12 mouse cellular contexts compared by ENCODE assay signal in genomic region chr2:143918831-143919502, GRCm38 (mm10). TPM values are rescaled to one million over a fixed set of nuclear protein-coding genes. Genes with fewer than 3 reads are reported as not detected.
DNase-seq lines count a peak whose midpoint lies in the region; ATAC-seq lines count a peak whose summit lies in the region.
"Had no signal": no experiment of that assay in that cellular context is flagged by ENCODE, and none has a peak within 500 bp of the region (broad histone marks: within the 10 kb centered on the region; RNA-seq: fewer than 3 reads in every experiment).

No protein-coding gene starts in this region.

- peak overlapping the region; percentile 16; the same call in 1 of the 2 replicates for H3K27ac ChIP-seq in liver, embryonic 13.5 days
- H3K27ac ChIP-seq: embryonic facial prominence, embryonic 10.5 days; forebrain, embryonic 15.5 days; limb, embryonic 15.5 days had no signal

- H3K9me3 ChIP-seq in liver, embryonic 13.5 days (replicated peaks), result no peaks in the 10 kb centered on the region
- H3K9me3 ChIP-seq: embryonic facial prominence, embryonic 10.5 days; forebrain, embryonic 15.5 days; limb, embryonic 15.5 days had no signal

- ATAC-seq in liver, embryonic 13.5 days (ENCODE audit: low read depth), result no peak
- ATAC-seq in granulocyte monocyte progenitor cell, adult 5-6 weeks (replicated peaks; ENCODE audit: poor library complexity, severe bottlenecking), result peak; percentile 12
- no peak for ATAC-seq in frontal cortex, adult (ENCODE audit: low TSS enrichment)
- ATAC-seq: forebrain, embryonic 15.5 days had no signal

- H3K27me3 ChIP-seq in liver, embryonic 13.5 days, result no peaks in the 10 kb centered on the region
- H3K27me3 ChIP-seq: forebrain, embryonic 15.5 days; limb, embryonic 15.5 days had no signal

- no peak overlapping the region for H3K4me3 ChIP-seq in liver, embryonic 13.5 days (replicated peaks)
- H3K4me3 ChIP-seq: forebrain, embryonic 15.5 days; limb, embryonic 15.5 days had no signal

- H3K4me2 ChIP-seq in liver, embryonic 13.5 days, result no peak overlapping the region
- H3K4me2 ChIP-seq: forebrain, embryonic 15.5 days; limb, embryonic 15.5 days had no signal

- no peak overlapping the region for H3K9ac ChIP-seq in liver, embryonic 13.5 days
- H3K9ac ChIP-seq: forebrain, embryonic 15.5 days; limb, embryonic 15.5 days had no signal

- no peaks in the 10 kb centered on the region for H3K36me3 ChIP-seq in liver, embryonic 13.5 days
- H3K36me3 ChIP-seq: embryonic facial prominence, embryonic 10.5 days; forebrain, embryonic 15.5 days; limb, embryonic 15.5 days had no signal

- peak; percentile 87 for DNase-seq in heart, adult 11 months
- no peak for DNase-seq in heart, postnatal 4 days
- DNase-seq in liver, embryonic 13.5 days, result no peak
- no peak for DNase-seq in liver
- DNase-seq in skeletal muscle tissue, adult 2 months (ENCODE audit: low read depth, low spot score), result peak; percentile 31
- DNase-seq in retina, postnatal 1 day, result no peak

- peaks cover 73% of the 10 kb centered on the region for H3K4me1 ChIP-seq in liver, embryonic 13.5 days (replicated peaks)

- WGBS in liver, embryonic 13.5 days (ENCODE audit: insufficient replicate concordance), result 63% methylated on average over 4 of the region's 4 CpGs

RNA-seq across cellular contexts. Expression of gene Dstn, which starts 3.8 kb away (rescaled TPM):
- 100 to 1,000 TPM; 708 to 736 TPM for total RNA-seq in heart, postnatal 4 days (2021)
- 138 and 162 TPM in 2 replicates for polyA plus RNA-seq in liver, embryonic 13.5 days (2015; fragmentation: Nextera tagmentation; extraction: Ambion mirVana)
- 285 and 354 TPM in 2 replicates for total RNA-seq in granulocyte monocyte progenitor cell, adult 5-6 weeks (2014; fragmentation: Nextera tagmentation)
- total RNA-seq in granulocyte monocyte progenitor cell, adult 5-6 weeks (2017), result 581 and 644 TPM in 2 replicates

RNA-seq across cellular contexts. Expression of gene Bfsp1, which starts 56.0 kb away (rescaled TPM):
- under 1 TPM; 0.98 to 0.99 TPM for total RNA-seq in heart, postnatal 4 days (2021)
- 0.16 and 0.20 TPM in 2 replicates for polyA plus RNA-seq in liver, embryonic 13.5 days (2015; fragmentation: Nextera tagmentation; extraction: Ambion mirVana)
- total RNA-seq in granulocyte monocyte progenitor cell, adult 5-6 weeks (2014; fragmentation: Nextera tagmentation), result not detected in 2 replicates
- total RNA-seq in granulocyte monocyte progenitor cell, adult 5-6 weeks (2017), result 0.13 TPM in 1 of 2 replicates, not detected in the other
- total RNA-seq: hematopoietic stem cell, adult 5-6 weeks had no signal

Comparison
In these comparisons a context has a peak if more than half of its experiments do, and no peak if none do; other contexts are left out.
1. DNase-seq: peak in heart, adult 11 months (single experiment) and skeletal muscle tissue, adult 2 months (single experiment); none in heart, postnatal 4 days (single experiment), liver, embryonic 13.5 days (single experiment), liver (single experiment) and retina, postnatal 1 day (single experiment).